Mouse (Mus musculus) lung, embryonic 14.5 days (tissue): Measurements from ENCODE around the gene Slc39a5. TPM values are rescaled to one million over a fixed set of nuclear protein-coding genes. Genes with fewer than 3 reads are reported as not detected.

Source experiments
- ATAC-seq: fragments of 200-750 bp; cut with Nextera tagmentation; 2 replicates; pipeline ENCODE4 v1.8.0; 2017; ENCODE audit warnings: mild to moderate bottlenecking, moderate TSS enrichment, moderate library complexity; ENCODE audit not compliant: insufficient read depth
- DNase-seq: peaks from one replicate; pipeline ENCODE4 v3.0.0-alpha.2; 2015
- H3K27ac ChIP-seq: fragments of 300-500 bp; sonication (generic); 2 replicates; pipeline ENCODE4 v1.5.1; 2014; ENCODE audit warnings: low read depth, mild to moderate bottlenecking, moderate library complexity
- H3K27me3 ChIP-seq: fragments of 300-500 bp; sonication (generic); 2 replicates; pipeline ENCODE4 v1.6.1; 2014; ENCODE audit warnings: low read length, control low read depth; ENCODE audit not compliant: insufficient read depth
- H3K36me3 ChIP-seq: fragments of 300-500 bp; sonication (generic); 2 replicates; pipeline ENCODE4 v1.6.1; 2014; ENCODE audit warnings: control low read depth; ENCODE audit not compliant: insufficient read depth
- H3K4me1 ChIP-seq: fragments of 300-500 bp; sonication (generic); 2 replicates; pipeline ENCODE4 v1.6.1; 2014; ENCODE audit warnings: antibody characterized with exemption, control low read depth; ENCODE audit not compliant: insufficient read depth
- H3K4me2 ChIP-seq: fragments of 300-500 bp; sonication (generic); 2 replicates; pipeline ENCODE4 v1.6.1; 2014; ENCODE audit warnings: mild to moderate bottlenecking
- H3K4me3 ChIP-seq: fragments of 300-500 bp; sonication (generic); 2 replicates; pipeline ENCODE4 v1.5.1; 2014; ENCODE audit warnings: low read depth, low read length
- H3K9ac ChIP-seq: fragments of 300-500 bp; sonication (generic); 2 replicates; pipeline ENCODE4 v1.6.1; 2014
- H3K9me3 ChIP-seq: fragments of 300-500 bp; sonication (generic); 2 replicates; pipeline ENCODE4 v1.6.1; 2016; ENCODE audit warnings: low read depth, low read length, control low read depth
- CTCF ChIP-seq: IDR thresholded peaks from 2 replicates; pipeline ENCODE4 v1.5.1; 2016; ENCODE audit warnings: antibody characterized with exemption, low read depth
- WGBS: fragments of 180-500 bp; shearing (Covaris S2); extraction: QIAGEN DNeasy Blood & Tissue Kit; methylation state at CpG from one replicate; pipeline ENCODE4 v1.1.7; 2014; 5-methylcytosine and 5-hydroxymethylcytosine counted together
- polyA plus RNA-seq: library from polyadenylated mRNA; unstranded; fragments of >200 nt; fragmentation: Nextera tagmentation; extraction: Ambion mirVana; gene quantifications from 2 replicates; pipeline ENCODE4 v1.2.1, GENCODE M21; 2014

The Slc39a5 gene
- polyA plus RNA-seq, 1 experiment from 2014 or later = 0.18 TPM

- no peaks in the 10 kb centered on the region for H3K4me1 ChIP-seq
- DNase-seq (no peak), ATAC-seq (peak; percentile 37)
- TF ChIP-seq CTCF = no peak
- no peak overlapping the region for H3K27ac ChIP-seq
- WGBS = 82% methylated on average over 7 of the region's 7 CpGs
- H3K9me3 ChIP-seq = no peaks in the 10 kb centered on the region
- no peak overlapping the region for H3K9ac ChIP-seq
- H3K27me3 ChIP-seq = no peaks in the 10 kb centered on the region
- H3K4me2 ChIP-seq = no peak overlapping the region
- no peak overlapping the region for H3K4me3 ChIP-seq
- peaks cover 98% of the 10 kb centered on the region for H3K36me3 ChIP-seq
Measured at GRCm38 (mm10) chr10:128385902-128386301, 15.1 kb downstream of the Slc39a5 start.

GRCm38 (mm10) chr10:128382482-128382881 lies 18.5 kb downstream of the Slc39a5 start:
- Histone ChIP-seq H3K4me1 (no peaks in the 10 kb centered on the region), H3K36me3 (peaks cover 91% of the 10 kb centered on the region), H3K27me3 (no peaks in the 10 kb centered on the region), H3K9ac (no peak overlapping the region), H3K4me2 (no peak overlapping the region), H3K9me3 (no peaks in the 10 kb centered on the region), H3K4me3 (no peak overlapping the region), H3K27ac (no peak overlapping the region)
- no peak for TF ChIP-seq CTCF
- 78% methylated on average over 8 of the region's 8 CpGs for WGBS
- DNase-seq = no peak
- ATAC-seq = no peak

GRCm38 (mm10) chr10:128380565-128380964 lies 20.5 kb downstream of the Slc39a5 start:
- H3K27ac ChIP-seq = no peak overlapping the region
- H3K27me3 ChIP-seq = no peaks in the 10 kb centered on the region
- H3K9ac ChIP-seq = no peak overlapping the region
- H3K4me2 ChIP-seq = no peak overlapping the region
- H3K9me3 ChIP-seq = no peaks in the 10 kb centered on the region
- WGBS = 91% methylated on average over 5 of the region's 5 CpGs
- no peak overlapping the region for H3K4me3 ChIP-seq
- peaks cover 72% of the 10 kb centered on the region for H3K36me3 ChIP-seq
- H3K4me1 ChIP-seq = no peaks in the 10 kb centered on the region
- no peak for TF ChIP-seq CTCF
- ATAC-seq (no peak), DNase-seq (peak; percentile 32)

GRCm38 (mm10) chr10:128379260-128379659 lies 21.8 kb downstream of the Slc39a5 start:
- WGBS = 93% methylated on average over 7 of the region's 7 CpGs
- Histone ChIP-seq H3K4me3 (no peak overlapping the region), H3K4me1 (no peaks in the 10 kb centered on the region), H3K9me3 (no peaks in the 10 kb centered on the region), H3K36me3 (peaks cover 59% of the 10 kb centered on the region), H3K9ac (no peak overlapping the region), H3K4me2 (no peak overlapping the region), H3K27ac (no peak overlapping the region), H3K27me3 (no peaks in the 10 kb centered on the region)
- DNase-seq (no peak), ATAC-seq (no peak)
- no peak for TF ChIP-seq CTCF

- Histone ChIP-seq H3K4me3 (peak overlapping the region; percentile 97), H3K4me1 (no peaks in the 10 kb centered on the region), H3K36me3 (peaks cover 51% of the 10 kb centered on the region), H3K9ac (peak overlapping the region; percentile 99; the same call in 1 of the 2 replicates), H3K9me3 (no peaks in the 10 kb centered on the region), H3K27me3 (no peaks in the 10 kb centered on the region), H3K4me2 (peak overlapping the region; percentile 84; the same call in 1 of the 2 replicates), H3K27ac (no peak overlapping the region)
- no peak for TF ChIP-seq CTCF
- no peak for DNase-seq
- 58% methylated on average over 3 of the region's 3 CpGs for WGBS
- ATAC-seq = no peak
Measured at GRCm38 (mm10) chr10:128378462-128378861, 22.6 kb downstream of the Slc39a5 start.

- peak overlapping the region; percentile 99 for H3K9ac ChIP-seq
- no peak for ATAC-seq
- H3K9me3 ChIP-seq = no peaks in the 10 kb centered on the region
- no peaks in the 10 kb centered on the region for H3K4me1 ChIP-seq
- 54% methylated on average over 14 of the region's 14 CpGs for WGBS
- peak overlapping the region; percentile 84 for H3K4me2 ChIP-seq
- H3K4me3 ChIP-seq = peak overlapping the region; percentile 97
- H3K27me3 ChIP-seq = no peaks in the 10 kb centered on the region
- peaks cover 46% of the 10 kb centered on the region for H3K36me3 ChIP-seq
- TF ChIP-seq CTCF = no peak
- DNase-seq = no peak
- peak overlapping the region; percentile 96; the same call in 1 of the 2 replicates for H3K27ac ChIP-seq
Measured at GRCm38 (mm10) chr10:128377940-128378448, 23.0 kb downstream of the Slc39a5 start.

- H3K27ac ChIP-seq = peak overlapping the region; percentile 96
- H3K4me2 ChIP-seq = peak overlapping the region; percentile 84
- H3K36me3 ChIP-seq = peaks cover 40% of the 10 kb centered on the region
- H3K27me3 ChIP-seq = no peaks in the 10 kb centered on the region
- peak; percentile 25 for TF ChIP-seq CTCF
- DNase-seq (peak; percentile 74), ATAC-seq (peak; percentile 75)
- WGBS = under 1% methylated on average over 46 of the region's 47 CpGs
- no peaks in the 10 kb centered on the region for H3K9me3 ChIP-seq
- peak overlapping the region; percentile 97 for H3K4me3 ChIP-seq
- H3K4me1 ChIP-seq = no peaks in the 10 kb centered on the region
- peak overlapping the region; percentile 99 for H3K9ac ChIP-seq
Measured at GRCm38 (mm10) chr10:128377222-128377939, 23.6 kb downstream of the Slc39a5 start.
